Mouse (Mus musculus) midbrain, embryonic 15.5 days (tissue): ENCODE measurements around the gene Aatf. TPM values are rescaled to one million over a fixed set of nuclear protein-coding genes. Genes with fewer than 3 reads are reported as not detected.

Source experiments
- ATAC-seq: fragments of 200-750 bp; cut with Nextera tagmentation; replicated peaks from 2 replicates; pipeline ENCODE4 v1.8.0; 2017; ENCODE audit warnings: moderate TSS enrichment
- H3K27ac ChIP-seq: fragments of 300-500 bp; sonication (generic); 2 replicates; pipeline ENCODE4 v1.5.1; 2015; ENCODE audit warnings: mild to moderate bottlenecking, inconsistent platforms
- H3K27me3 ChIP-seq: fragments of 300-500 bp; sonication (generic); replicated peaks from 2 replicates; pipeline ENCODE4 v1.6.1; 2015; ENCODE audit warnings: inconsistent platforms
- H3K36me3 ChIP-seq: fragments of 300-500 bp; sonication (generic); replicated peaks from 2 replicates; pipeline ENCODE4 v1.6.1; 2015; ENCODE audit warnings: inconsistent platforms
- H3K4me1 ChIP-seq: fragments of 300-500 bp; sonication (generic); 2 replicates; pipeline ENCODE4 v1.6.1; 2015; ENCODE audit warnings: inconsistent platforms
- H3K4me2 ChIP-seq: fragments of 300-500 bp; sonication (generic); 2 replicates; pipeline ENCODE4 v1.6.1; 2015; ENCODE audit warnings: inconsistent platforms, mild to moderate bottlenecking, moderate library complexity
- H3K4me3 ChIP-seq: fragments of 300-500 bp; sonication (generic); 2 replicates; pipeline ENCODE4 v1.5.1; 2015; ENCODE audit warnings: mild to moderate bottlenecking, inconsistent platforms
- H3K9ac ChIP-seq: fragments of 300-500 bp; sonication (generic); 2 replicates; pipeline ENCODE4 v1.6.1; 2015; ENCODE audit warnings: mild to moderate bottlenecking, inconsistent platforms
- H3K9me3 ChIP-seq: fragments of 300-500 bp; sonication (generic); 2 replicates; pipeline ENCODE4 v1.6.1; 2016; ENCODE audit warnings: inconsistent platforms
- WGBS: fragments of 180-500 bp; shearing (Covaris S2); methylation state at CpG from one replicate; pipeline ENCODE4 v1.1.7; 2015; ENCODE audit warnings: mixed read lengths; 5-methylcytosine and 5-hydroxymethylcytosine counted together
- polyA plus RNA-seq: library from polyadenylated mRNA; unstranded; fragments of >200 nt; fragmentation: Nextera tagmentation; extraction: Ambion mirVana; gene quantifications from 2 replicates; pipeline ENCODE4 v1.2.1, GENCODE M21; 2015

The Aatf gene
- polyA plus RNA-seq: 49.2 and 53.2 TPM in 2 replicates

DNA sequence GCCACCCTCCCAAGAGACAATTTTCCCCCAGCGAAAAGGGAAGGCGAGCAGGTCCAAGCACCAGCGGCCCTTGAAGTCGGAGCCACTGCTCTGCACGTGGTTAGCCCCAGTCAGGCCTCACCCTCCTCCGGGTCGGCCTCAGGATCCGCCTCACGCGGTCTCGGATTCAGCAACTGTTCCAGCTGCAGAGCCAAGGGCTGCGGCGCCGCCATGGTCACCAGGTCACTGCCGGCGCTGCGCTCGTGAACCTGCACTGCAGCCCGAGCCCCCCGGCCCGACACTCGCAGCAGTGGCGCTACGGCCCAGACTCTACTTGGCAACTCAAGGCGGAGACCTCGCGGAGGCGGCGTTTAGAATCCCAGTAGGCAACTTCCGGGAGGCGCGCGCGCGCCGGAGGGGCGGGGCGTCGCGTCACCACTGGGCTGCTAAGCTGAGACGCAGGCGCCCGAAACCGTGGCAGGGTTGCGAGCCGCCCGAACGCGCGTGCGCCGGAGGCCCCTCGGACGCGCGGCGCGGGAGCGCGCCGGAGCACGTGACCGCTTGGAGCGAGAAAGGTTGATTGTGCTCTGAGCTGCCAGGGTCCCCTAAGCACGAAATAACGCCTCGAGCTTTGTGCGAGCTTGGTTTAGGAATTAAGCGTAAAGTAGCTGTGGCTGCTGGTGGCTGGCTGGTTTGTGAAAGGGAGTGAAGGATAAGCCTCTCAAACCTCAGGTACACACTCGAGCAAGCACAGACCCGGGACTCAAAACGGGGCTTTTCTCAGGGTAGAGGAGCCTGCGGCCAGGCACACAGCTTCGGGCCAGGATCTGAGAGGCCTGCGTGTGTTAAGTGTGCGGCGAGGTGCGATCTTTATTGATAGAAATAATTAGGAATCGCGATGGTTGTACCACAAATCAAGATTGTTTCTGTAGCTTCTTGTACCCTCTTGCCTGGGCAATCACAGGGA lies at the start of gene Aatf:
Gene Aatf (minus strand): TSS at position 352 of the 946 bp plus-strand sequence.
- Histone ChIP-seq H3K27ac (peak within 1 kb of the TSS; percentile 91), H3K9ac (peak within 1 kb of the TSS; percentile 74), H3K4me2 (peak within 1 kb of the TSS; percentile 91), H3K9me3 (no peaks in the 10 kb centered on the region), H3K4me1 (peaks cover 21% of the 10 kb centered on the region), H3K4me3 (peak within 1 kb of the TSS; percentile 87), H3K36me3 (0 out of 2 replicates have a peak, but pooled peaks cover 2% of the 10 kb centered on the region), H3K27me3 (peaks cover 25% of the 10 kb centered on the region)
- peak; percentile 98 for ATAC-seq
- under 1% methylated on average over 80 of the region's 80 CpGs for WGBS

DNA sequence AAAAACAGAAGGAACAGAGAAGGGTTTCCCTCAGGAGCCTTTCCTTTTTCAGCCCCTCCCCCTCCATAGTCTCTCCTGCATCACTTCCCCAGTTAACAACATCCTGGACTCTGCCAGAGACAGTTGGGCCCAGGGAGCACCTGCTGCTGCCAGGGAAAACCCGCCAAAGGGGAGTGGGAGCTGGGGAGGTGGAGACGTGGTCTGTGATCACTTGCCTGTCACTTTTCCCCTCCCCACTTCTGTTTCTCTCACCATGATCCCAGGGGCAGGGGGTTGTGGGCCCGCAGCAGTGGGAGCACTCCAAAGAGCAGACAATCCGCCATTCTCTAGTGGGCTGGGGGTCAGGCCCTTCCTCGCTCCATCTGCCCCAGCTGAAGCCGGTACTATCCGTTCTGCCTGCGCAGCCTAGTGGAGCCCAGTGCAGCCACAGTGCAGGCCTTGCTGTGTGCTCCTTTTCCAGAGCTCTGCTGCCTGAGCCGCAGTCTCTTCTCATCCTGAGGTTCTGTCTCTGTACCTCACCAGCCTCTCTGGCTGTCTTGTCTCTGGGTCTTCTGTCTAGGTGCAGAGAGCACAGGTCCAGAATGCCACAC lies 49.5 kb upstream of the Aatf start:
- H3K4me2 ChIP-seq: peak overlapping the region; percentile 7; the same call in 1 of the 2 replicates
- H3K4me1 ChIP-seq: peaks cover 14% of the 10 kb centered on the region
- peak overlapping the region; percentile 18 for H3K27ac ChIP-seq
- no peaks in the 10 kb centered on the region for H3K9me3 ChIP-seq
- no peaks in the 10 kb centered on the region for H3K27me3 ChIP-seq
- H3K4me3 ChIP-seq: no peak overlapping the region
- no peaks in the 10 kb centered on the region for H3K36me3 ChIP-seq
- WGBS: 12% methylated on average over 9 of the region's 9 CpGs
- peak; percentile 73 for ATAC-seq
- 0 out of 2 replicates have a peak overlapping the region, but pooled peaks have one; percentile 5 for H3K9ac ChIP-seq

DNA sequence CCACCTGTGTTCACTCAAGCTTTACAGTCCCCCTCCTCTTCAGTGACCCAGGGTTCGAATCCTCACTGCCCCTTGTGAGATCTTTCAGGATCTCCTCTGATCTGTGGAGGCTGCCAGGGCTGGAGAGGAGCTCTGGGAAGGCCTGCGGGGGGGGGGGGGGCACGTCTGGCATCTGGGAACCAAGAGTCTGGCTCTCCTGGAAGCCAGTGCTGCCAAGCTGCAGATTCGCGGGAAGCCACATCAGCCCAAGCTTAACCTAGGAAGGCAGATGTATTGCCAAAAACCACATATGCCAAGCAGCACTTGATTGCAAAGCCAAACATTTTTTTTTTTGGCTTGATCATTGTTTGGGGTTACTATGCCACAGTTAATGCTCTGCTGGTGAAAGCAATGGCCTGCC lies 48.2 kb upstream of the Aatf start:
- Histone ChIP-seq H3K36me3 (no peaks in the 10 kb centered on the region), H3K27me3 (no peaks in the 10 kb centered on the region), H3K9ac (no peak overlapping the region), H3K4me2 (no peak overlapping the region), H3K27ac (no peak overlapping the region), H3K4me3 (no peak overlapping the region), H3K9me3 (no peaks in the 10 kb centered on the region), H3K4me1 (peaks cover 14% of the 10 kb centered on the region)
- 61% methylated on average over 5 of the region's 5 CpGs for WGBS
- ATAC-seq: no peak

DNA sequence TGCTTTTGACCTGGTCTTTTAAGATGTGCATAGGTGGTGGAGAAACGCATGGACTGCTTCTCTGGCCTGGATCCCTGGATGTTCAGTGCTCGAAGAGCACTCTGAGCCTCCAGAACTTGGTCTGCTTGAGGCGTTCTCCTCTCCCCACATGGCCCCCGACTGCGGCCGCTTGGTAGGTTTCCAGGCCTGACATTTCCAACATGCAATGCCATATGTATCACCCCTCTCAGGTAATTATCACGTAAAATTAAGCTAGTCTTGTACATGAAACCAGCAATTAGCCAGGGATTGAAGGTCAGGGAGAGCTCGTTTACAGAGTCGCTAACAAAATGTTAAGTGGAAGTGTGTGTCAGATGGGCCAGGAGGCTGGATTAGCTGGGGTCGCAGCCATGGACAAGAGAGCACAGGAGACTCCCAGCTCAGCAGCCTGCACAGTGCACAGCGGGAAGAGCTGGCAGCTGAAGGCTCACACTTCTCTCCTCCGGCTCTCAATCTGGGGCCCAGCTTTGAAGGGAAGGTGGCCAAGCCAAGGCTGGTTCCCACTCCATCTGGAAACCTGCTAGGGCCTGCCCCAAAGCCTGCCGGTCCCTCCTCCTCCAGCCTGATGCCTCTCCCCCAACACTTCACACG lies 40.6 kb upstream of the Aatf start:
- H3K36me3 ChIP-seq: no peaks in the 10 kb centered on the region
- H3K9me3 ChIP-seq: no peaks in the 10 kb centered on the region
- no peaks in the 10 kb centered on the region for H3K4me1 ChIP-seq
- no peak overlapping the region for H3K4me2 ChIP-seq
- no peaks in the 10 kb centered on the region for H3K27me3 ChIP-seq
- ATAC-seq: no peak
- H3K4me3 ChIP-seq: no peak overlapping the region
- WGBS: 71% methylated on average over 14 of the region's 14 CpGs
- no peak overlapping the region for H3K9ac ChIP-seq
- no peak overlapping the region for H3K27ac ChIP-seq

DNA sequence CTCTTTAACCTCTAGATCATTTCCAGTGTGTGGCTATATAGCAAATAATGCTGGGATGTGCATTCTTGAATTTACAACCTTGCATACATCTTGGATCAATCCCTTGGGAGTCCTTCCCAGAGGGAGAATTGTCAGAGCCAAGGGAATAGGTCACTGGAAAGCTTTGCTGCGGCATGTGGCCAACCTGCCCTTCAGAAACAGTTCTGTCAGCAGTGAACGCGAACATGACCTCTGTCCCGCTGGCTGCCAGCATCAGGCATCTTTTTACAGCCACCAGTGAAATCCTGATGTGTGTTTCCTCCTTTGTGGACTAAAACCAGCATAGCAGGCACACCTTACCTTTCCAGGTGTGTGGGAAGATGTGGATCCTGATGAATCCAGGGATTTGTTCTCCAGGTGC lies 38.0 kb upstream of the Aatf start:
- no peak overlapping the region for H3K9ac ChIP-seq
- H3K36me3 ChIP-seq: no peaks in the 10 kb centered on the region
- H3K4me1 ChIP-seq: 0 out of 2 replicates have a peak, but pooled peaks cover 5% of the 10 kb centered on the region
- H3K9me3 ChIP-seq: no peaks in the 10 kb centered on the region
- H3K4me2 ChIP-seq: no peak overlapping the region
- ATAC-seq: no peak
- no peak overlapping the region for H3K27ac ChIP-seq
- no peak overlapping the region for H3K4me3 ChIP-seq
- H3K27me3 ChIP-seq: no peaks in the 10 kb centered on the region
- WGBS: 89% methylated on average over 4 of the region's 4 CpGs

DNA sequence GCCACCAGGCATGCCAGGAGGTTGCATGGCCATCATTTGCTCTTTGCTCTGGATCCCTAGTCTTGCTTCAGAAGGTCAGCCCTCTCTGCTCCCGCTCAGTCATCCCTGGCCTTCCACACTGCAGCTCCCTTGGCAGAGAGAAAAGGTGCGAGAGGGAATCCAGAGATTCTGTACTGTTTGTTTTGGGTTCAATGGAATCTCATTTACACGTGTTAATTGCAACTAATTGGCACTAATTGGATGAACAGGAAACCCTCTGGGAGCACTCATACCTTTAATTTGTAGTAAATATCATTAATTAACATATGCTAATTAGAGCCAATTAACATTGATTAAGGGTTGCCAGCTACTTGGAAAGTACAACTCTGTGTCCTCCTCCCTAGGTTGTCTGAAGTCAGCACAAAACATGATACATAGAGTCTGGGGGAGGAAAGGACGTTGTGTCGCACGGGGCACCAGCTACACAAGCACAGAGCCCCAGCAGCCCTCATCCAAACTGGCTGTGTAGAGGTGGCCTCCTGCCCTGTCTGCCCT lies 36.0 kb upstream of the Aatf start:
- Histone ChIP-seq H3K4me1 (0 out of 2 replicates have a peak, but pooled peaks cover 5% of the 10 kb centered on the region), H3K4me3 (no peak overlapping the region), H3K27ac (no peak overlapping the region), H3K27me3 (no peaks in the 10 kb centered on the region), H3K36me3 (no peaks in the 10 kb centered on the region), H3K9ac (no peak overlapping the region), H3K9me3 (no peaks in the 10 kb centered on the region), H3K4me2 (no peak overlapping the region)
- WGBS: 56% methylated on average over 6 of the region's 6 CpGs
- no peak for ATAC-seq

DNA sequence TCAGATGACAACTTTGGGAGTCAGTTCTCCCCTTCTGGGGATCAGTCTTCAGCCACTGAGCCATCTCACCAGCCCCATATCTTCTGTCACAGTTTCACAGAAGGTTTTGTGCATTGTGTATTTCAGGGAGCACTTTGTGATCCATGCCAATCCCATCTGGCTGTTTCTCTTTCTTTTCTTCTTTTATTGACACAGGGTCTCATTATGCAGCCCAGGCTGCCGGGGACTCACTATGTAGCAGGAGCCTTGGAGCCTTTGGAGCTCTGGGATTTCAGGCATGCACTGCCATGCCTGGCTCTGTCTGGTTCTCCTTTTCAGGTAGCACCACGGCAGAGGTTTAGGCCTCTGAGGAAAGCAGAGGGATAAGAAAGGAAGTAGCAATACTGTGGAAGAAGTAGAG lies 35.0 kb upstream of the Aatf start:
- Histone ChIP-seq H3K9me3 (no peaks in the 10 kb centered on the region), H3K4me3 (no peak overlapping the region), H3K4me1 (0 out of 2 replicates have a peak, but pooled peaks cover 5% of the 10 kb centered on the region), H3K27ac (no peak overlapping the region), H3K4me2 (no peak overlapping the region), H3K36me3 (no peaks in the 10 kb centered on the region), H3K9ac (no peak overlapping the region), H3K27me3 (no peaks in the 10 kb centered on the region)
- WGBS: 10% methylated on average over 2 of the region's 2 CpGs
- no peak for ATAC-seq

DNA sequence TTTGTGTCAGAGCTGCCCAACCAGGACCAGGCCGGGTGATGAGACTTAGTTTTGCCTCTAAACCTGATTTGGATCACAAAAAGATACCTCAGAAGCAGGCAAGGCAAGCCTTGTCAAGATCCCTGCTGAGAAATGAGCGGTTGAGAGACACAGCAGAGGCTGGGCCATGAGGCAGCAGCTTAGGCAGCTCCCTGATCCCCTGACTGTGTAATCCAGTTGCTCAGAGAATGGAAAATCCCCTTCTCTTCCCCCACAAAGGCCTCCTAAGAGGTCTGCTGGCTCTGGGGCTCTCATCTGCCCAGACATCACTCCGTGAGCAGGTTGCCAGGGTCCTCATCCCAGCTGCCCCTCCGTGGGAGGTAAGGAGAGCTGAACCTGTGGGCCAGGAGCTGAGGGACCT lies 26.7 kb upstream of the Aatf start:
- no peak overlapping the region for H3K27ac ChIP-seq
- WGBS: 9% methylated on average over 4 of the region's 4 CpGs

DNA sequence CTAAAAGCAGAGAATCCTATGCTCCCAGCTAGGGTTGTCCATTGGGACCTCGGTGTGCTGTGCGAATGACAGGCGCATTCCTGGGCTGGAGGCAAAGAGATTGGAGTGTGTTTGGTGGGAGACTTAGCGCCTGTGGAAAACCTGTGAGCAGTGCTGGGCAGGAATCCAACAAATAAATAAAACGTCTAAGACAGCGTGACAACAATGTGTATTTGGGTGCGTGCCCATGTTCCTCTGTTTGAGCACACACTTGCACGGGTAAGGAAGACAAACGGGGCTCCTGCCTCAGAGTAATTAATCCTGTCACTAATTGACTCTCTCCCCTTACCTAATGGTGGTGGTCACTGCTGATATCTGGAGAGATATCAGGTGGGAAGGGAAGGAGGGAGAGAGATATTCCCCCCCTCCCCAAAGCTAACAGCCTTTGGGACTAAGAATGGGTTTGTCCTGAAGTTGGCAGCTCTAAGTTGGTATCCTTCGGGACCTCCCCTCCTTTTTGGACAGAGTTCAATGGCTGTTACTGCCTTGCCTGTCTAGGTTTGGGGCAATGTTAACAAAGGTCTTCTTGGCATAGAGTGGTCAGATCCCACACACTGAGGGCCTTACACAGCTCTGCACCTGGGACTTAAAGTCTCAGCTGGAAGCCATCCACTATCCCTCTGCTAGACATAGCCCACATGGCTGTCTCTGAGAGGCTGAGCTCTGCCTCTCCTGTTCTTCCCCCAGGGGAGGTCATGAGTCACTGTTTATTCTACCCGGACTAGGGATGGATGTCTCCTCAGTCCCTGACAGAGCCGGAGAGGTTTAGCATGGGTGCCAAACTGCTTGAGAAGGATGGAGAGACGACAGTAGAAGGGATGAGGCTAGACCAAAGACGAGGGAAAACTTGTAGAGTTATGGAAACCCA lies 16.7 kb upstream of the Aatf start:
- 8% methylated on average over 14 of the region's 14 CpGs for WGBS
- peak overlapping the region; percentile 29 for H3K4me3 ChIP-seq
- peaks cover 52% of the 10 kb centered on the region for H3K27me3 ChIP-seq
- peak overlapping the region; percentile 11; the same call in 1 of the 2 replicates for H3K9ac ChIP-seq
- no peaks in the 10 kb centered on the region for H3K36me3 ChIP-seq
- peak overlapping the region; percentile 65 for H3K4me2 ChIP-seq
- peaks cover 44% of the 10 kb centered on the region for H3K4me1 ChIP-seq
- peak overlapping the region; percentile 86 for H3K27ac ChIP-seq
- ATAC-seq: no peak
- no peaks in the 10 kb centered on the region for H3K9me3 ChIP-seq

More for the DNA sequence above, 26.7 kb upstream of the Aatf start:
- no peak overlapping the region for H3K9ac ChIP-seq
- no peaks in the 10 kb centered on the region for H3K27me3 ChIP-seq
- H3K9me3 ChIP-seq: no peaks in the 10 kb centered on the region
- no peak overlapping the region for H3K4me3 ChIP-seq
- ATAC-seq: no peak
- no peaks in the 10 kb centered on the region for H3K36me3 ChIP-seq
- H3K4me2 ChIP-seq: no peak overlapping the region
- H3K4me1 ChIP-seq: peaks cover 13% of the 10 kb centered on the region

DNA sequence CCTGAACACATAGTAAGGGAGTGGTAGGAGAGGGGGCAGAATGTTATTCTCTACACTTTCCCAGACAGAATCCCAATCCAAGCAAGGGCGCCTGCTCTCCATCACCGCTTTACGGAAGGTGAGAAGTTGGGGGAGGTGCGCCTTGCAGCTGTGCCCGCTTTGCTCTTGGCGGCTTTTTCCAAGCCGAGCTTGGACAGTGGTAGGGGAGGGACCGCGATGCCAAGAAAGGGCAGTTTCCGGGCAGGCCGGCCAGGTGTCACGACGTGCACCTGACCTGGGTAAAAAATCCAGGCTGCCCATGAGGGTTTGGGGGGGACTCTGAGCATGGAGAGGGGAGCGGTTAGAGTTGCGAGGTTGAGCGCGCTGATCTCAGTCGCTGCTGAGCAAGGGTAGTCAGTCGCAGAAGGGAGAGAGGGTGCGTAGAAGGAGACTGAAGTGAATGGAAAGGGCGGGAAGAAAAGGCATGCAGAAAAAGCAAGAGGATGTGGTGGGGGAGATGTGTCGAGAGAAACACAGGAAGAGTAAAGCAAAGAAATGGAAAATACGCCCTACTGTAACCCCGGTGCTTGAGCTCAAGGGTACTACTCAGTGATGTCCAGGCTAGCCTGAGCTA lies 15.9 kb upstream of the Aatf start:
- Histone ChIP-seq H3K4me3 (peak overlapping the region; percentile 29), H3K27ac (peak overlapping the region; percentile 86), H3K36me3 (no peaks in the 10 kb centered on the region), H3K4me2 (peak overlapping the region; percentile 65), H3K27me3 (peaks cover 55% of the 10 kb centered on the region), H3K9ac (peak overlapping the region; percentile 11), H3K9me3 (no peaks in the 10 kb centered on the region), H3K4me1 (peaks cover 52% of the 10 kb centered on the region)
- WGBS: under 1% methylated on average over 24 of the region's 24 CpGs
- ATAC-seq: no peak
